In genomic region chr7:77132615-77133420, GRCm38 (mm10) we compare ENCODE assay signal across 8 mouse cellular contexts.
DNase-seq lines count a peak whose midpoint lies in the region; ATAC-seq and TF ChIP-seq lines count a peak whose summit lies in the region.

No protein-coding gene starts in this region.

- no peak overlapping the region for H3K27ac ChIP-seq in lung, embryonic 15.5 days
- H3K27ac ChIP-seq in embryonic facial prominence, embryonic 14.5 days (replicated peaks; ENCODE audit: low read depth, low read length): no peak overlapping the region
- peak overlapping the region; percentile 85 for H3K27ac ChIP-seq in layer of hippocampus, adult 2 months
- H3K27ac ChIP-seq in midbrain, embryonic 14.5 days (replicated peaks; ENCODE audit: low read depth, low read length): no peak overlapping the region

- no peaks in the 10 kb centered on the region for H3K36me3 ChIP-seq in lung, embryonic 15.5 days
- H3K36me3 ChIP-seq in embryonic facial prominence, embryonic 14.5 days (ENCODE audit: control insufficient read depth, insufficient read depth, low read length): no peaks in the 10 kb centered on the region
- no peaks in the 10 kb centered on the region for H3K36me3 ChIP-seq in midbrain, embryonic 14.5 days (ENCODE audit: control insufficient read depth, insufficient read depth, low read length)

- H3K4me3 ChIP-seq in lung, embryonic 15.5 days: no peak overlapping the region
- H3K4me3 ChIP-seq in embryonic facial prominence, embryonic 14.5 days (ENCODE audit: low read depth, low read length): no peak overlapping the region
- peak overlapping the region; percentile 46 for H3K4me3 ChIP-seq in layer of hippocampus, adult 2 months
- H3K4me3 ChIP-seq in midbrain, embryonic 14.5 days (replicated peaks; ENCODE audit: low read depth, low read length): no peak overlapping the region

- no peaks in the 10 kb centered on the region for H3K27me3 ChIP-seq in lung, embryonic 15.5 days
- H3K27me3 ChIP-seq in embryonic facial prominence, embryonic 14.5 days (replicated peaks; ENCODE audit: control insufficient read depth, insufficient read depth, low read length): no peaks in the 10 kb centered on the region
- no peaks in the 10 kb centered on the region for H3K27me3 ChIP-seq in midbrain, embryonic 14.5 days (ENCODE audit: control insufficient read depth, insufficient read depth, low read length)

- peaks cover 15% of the 10 kb centered on the region for H3K4me1 ChIP-seq in lung, embryonic 15.5 days
- 0 out of 2 replicates have a peak, but pooled peaks cover 5% of the 10 kb centered on the region for H3K4me1 ChIP-seq in embryonic facial prominence, embryonic 14.5 days (ENCODE audit: control insufficient read depth, insufficient read depth, low read length)
- H3K4me1 ChIP-seq in midbrain, embryonic 14.5 days (ENCODE audit: control insufficient read depth, insufficient read depth, low read length): no peaks in the 10 kb centered on the region

- H3K9ac ChIP-seq in lung, embryonic 15.5 days: no peak overlapping the region
- H3K9ac ChIP-seq in embryonic facial prominence, embryonic 14.5 days (ENCODE audit: low read depth, low read length): no peak overlapping the region
- H3K9ac ChIP-seq in midbrain, embryonic 14.5 days (replicated peaks; ENCODE audit: low read length): no peak overlapping the region

- no peaks in the 10 kb centered on the region for H3K9me3 ChIP-seq in lung, embryonic 15.5 days
- H3K9me3 ChIP-seq in embryonic facial prominence, embryonic 14.5 days (ENCODE audit: control insufficient read depth, low read length): no peaks in the 10 kb centered on the region
- no peaks in the 10 kb centered on the region for H3K9me3 ChIP-seq in midbrain, embryonic 14.5 days (ENCODE audit: control insufficient read depth, low read length)

- ATAC-seq in lung, embryonic 15.5 days (ENCODE audit: borderline replicate concordance, extremely low read depth, low FRiP score, low TSS enrichment): peak; percentile 67
- ATAC-seq in embryonic facial prominence, embryonic 14.5 days (ENCODE audit: low read depth): peak; percentile 65; the same call in 1 of the 2 replicates
- peak; percentile 67 for ATAC-seq in midbrain, embryonic 14.5 days (ENCODE audit: low FRiP score, low TSS enrichment)

- WGBS in lung, embryonic 15.5 days: 31% methylated on average over 15 of the region's 15 CpGs
- 43% methylated on average over 15 of the region's 15 CpGs for WGBS in embryonic facial prominence, embryonic 14.5 days
- 56% methylated on average over 15 of the region's 15 CpGs for WGBS in midbrain, embryonic 14.5 days

- peak; percentile 27 for DNase-seq in adrenal gland, postnatal 10 days
- no peak for DNase-seq in adrenal gland, adult (ENCODE audit: inconsistent age in 2 of 2, low spot score in 1 of 2)
- no peak for DNase-seq in lung, postnatal 36 days
- peak; percentile 42 for DNase-seq in embryonic facial prominence, embryonic 14.5 days (ENCODE audit: low spot score)
- peak; percentile 52 to 57 for DNase-seq in layer of hippocampus, adult 2 months (ENCODE audit: low spot score in 2 of 2)
- peak; percentile 58 for DNase-seq in midbrain, embryonic 14.5 days
- DNase-seq in thymus, postnatal 4 days: peak; percentile 20

- TF ChIP-seq CTCF in layer of hippocampus, adult 2 months (conservative IDR thresholded peaks at IDR 0.05): no peak

- H3K4me2 ChIP-seq in lung, embryonic 15.5 days: peak overlapping the region; percentile 2; the same call in 1 of the 2 replicates
- H3K4me2 ChIP-seq in embryonic facial prominence, embryonic 14.5 days (ENCODE audit: low read depth, low read length): no peak overlapping the region
- no peak overlapping the region for H3K4me2 ChIP-seq in midbrain, embryonic 14.5 days (ENCODE audit: low read length)

Comparison
In these comparisons a context has a peak if more than half of its experiments do, and no peak if none do; other contexts are left out.
1. DNase-seq: peak in adrenal gland, postnatal 10 days (single experiment), embryonic facial prominence, embryonic 14.5 days (single experiment), layer of hippocampus, adult 2 months (2 of 2), midbrain, embryonic 14.5 days (single experiment) and thymus, postnatal 4 days (single experiment); none in adrenal gland, adult (0 of 2) and lung, postnatal 36 days (single experiment).
2. Peak in every context shown above with its lines, with median percentiles within 50 percentile points of each other: ATAC-seq.